Mouse (Mus musculus) layer of hippocampus, postnatal 36 days (tissue): ENCODE data around the gene Dnal1. TPM values are rescaled to one million over a fixed set of nuclear protein-coding genes. Genes with fewer than 3 reads are reported as not detected.

Experiments
- DNase-seq, 2 experiments: peaks; one replicate each; pipeline ENCODE4 v3.0.0; 2022
- total RNA-seq, 2 experiments: library from RNA; stranded (reverse); gene quantifications; 2 replicates each; pipeline ENCODE4 v1.2.3; 2021

The Dnal1 gene
- total RNA-seq, 2 experiments from 2014 or later: 104 to 112 TPM

- DNase-seq: no peak
These were observed 49.5 kb downstream of the Dnal1 start for GRCm38 (mm10) chr12:84163586-84164110.

GRCm38 (mm10) chr12:84165631-84166373, 51.6 kb downstream of the Dnal1 start:
- no peak for DNase-seq

- DNase-seq: no peak
These were observed 56.4 kb downstream of the Dnal1 start for GRCm38 (mm10) chr12:84170610-84171009.

GRCm38 (mm10) chr12:84172216-84172615, 58.0 kb downstream of the Dnal1 start:
- no peak for DNase-seq

GRCm38 (mm10) chr12:84172862-84173261, 58.7 kb downstream of the Dnal1 start:
- no peak for DNase-seq

- DNase-seq: no peak
These were observed 59.2 kb downstream of the Dnal1 start for GRCm38 (mm10) chr12:84173309-84173915.

- no peak for DNase-seq
These were observed 60.1 kb downstream of the Dnal1 start for GRCm38 (mm10) chr12:84174190-84174811.

GRCm38 (mm10) chr12:84174871-84175270, 60.7 kb downstream of the Dnal1 start:
- DNase-seq: no peak

GRCm38 (mm10) chr12:84175659-84176061, 61.5 kb downstream of the Dnal1 start:
- peak; percentile 80 to 82 for DNase-seq

- peak in 1 of 2 experiments; percentile 47 for DNase-seq
These were observed 62.1 kb downstream of the Dnal1 start for GRCm38 (mm10) chr12:84176126-84176769.

GRCm38 (mm10) chr12:84176886-84177765, 63.0 kb downstream of the Dnal1 start:
- DNase-seq: no peak

GRCm38 (mm10) chr12:84178052-84178451, 63.9 kb downstream of the Dnal1 start:
- no peak for DNase-seq

GRCm38 (mm10) chr12:84178652-84179445, 64.7 kb downstream of the Dnal1 start:
- DNase-seq: no peak

GRCm38 (mm10) chr12:84180090-84180489, 65.9 kb downstream of the Dnal1 start:
- no peak for DNase-seq

GRCm38 (mm10) chr12:84180701-84181435, 66.7 kb downstream of the Dnal1 start:
- peak in 1 of 2 experiments; percentile 48 for DNase-seq

GRCm38 (mm10) chr12:84181999-84182398, 67.8 kb downstream of the Dnal1 start:
- no peak for DNase-seq

GRCm38 (mm10) chr12:84184979-84185378, 70.8 kb downstream of the Dnal1 start:
- DNase-seq: no peak

GRCm38 (mm10) chr12:84185547-84185946, 71.4 kb downstream of the Dnal1 start:
- no peak for DNase-seq

GRCm38 (mm10) chr12:84186536-84186935, 72.4 kb downstream of the Dnal1 start:
- no peak for DNase-seq

- DNase-seq: no peak
These were observed 72.8 kb downstream of the Dnal1 start for GRCm38 (mm10) chr12:84186950-84187349.
